Comparison of ENCODE assay signal across 10 mouse cellular contexts in genomic region chr4:136189912-136190311, GRCm38 (mm10). TPM values are rescaled to one million over a fixed set of nuclear protein-coding genes. Genes with fewer than 3 reads are reported as not detected.
DNase-seq lines count a peak whose midpoint lies in the region; ATAC-seq and TF ChIP-seq lines count a peak whose summit lies in the region.
"Had no signal": no experiment of that assay in that cellular context is flagged by ENCODE, and none has a peak within 500 bp of the region (broad histone marks: within the 10 kb centered on the region; RNA-seq: fewer than 3 reads in every experiment).

No protein-coding gene starts in this region.

- no peaks in the 10 kb centered on the region for H3K27me3 ChIP-seq in liver, embryonic 15.5 days

- H3K4me2 ChIP-seq in liver, embryonic 15.5 days: peak overlapping the region; percentile 71

- H3K9me3 ChIP-seq in liver, embryonic 15.5 days (replicated peaks): no peaks in the 10 kb centered on the region

- H3K36me3 ChIP-seq in liver, embryonic 15.5 days (replicated peaks): peaks cover 99% of the 10 kb centered on the region

- peaks cover 5% of the 10 kb centered on the region for H3K4me1 ChIP-seq in bone marrow, adult 2 months (ENCODE audit: control insufficient read depth, insufficient read depth, low read length)
- H3K4me1 ChIP-seq in liver, embryonic 15.5 days (replicated peaks): peaks cover 95% of the 10 kb centered on the region

- 27% methylated on average over 8 of the region's 8 CpGs for WGBS in bone marrow, adult 2 months
- 22% methylated on average over 8 of the region's 8 CpGs for WGBS in liver, embryonic 15.5 days (ENCODE audit: insufficient replicate concordance)

- H3K27ac ChIP-seq in bone marrow, adult 2 months (ENCODE audit: control insufficient read depth, insufficient read depth, low read depth, low read length, poor library complexity): peak overlapping the region; percentile 45
- H3K27ac ChIP-seq in liver, embryonic 15.5 days (replicated peaks): peak overlapping the region; percentile 95
- H3K27ac ChIP-seq: heart, adult 2 months had no signal

- intact Hi-C loops in left cerebral cortex, postnatal 14 days (cut with DNase I): no loop called here

- no peak overlapping the region for H3K4me3 ChIP-seq in bone marrow, adult 2 months (replicated peaks; ENCODE audit: control insufficient read depth, low read depth, low read length)
- peak overlapping the region; percentile 43 for H3K4me3 ChIP-seq in liver, embryonic 15.5 days (replicated peaks)
- H3K4me3 ChIP-seq: heart, adult 2 months had no signal

- TF ChIP-seq POLR2A in bone marrow, adult 2 months (IDR thresholded peaks at IDR 0.05; ENCODE audit: borderline replicate concordance, control insufficient read depth, low read depth, low read length): peak; percentile 40; the same call in 1 of the 2 replicates

- no peak for TF ChIP-seq CTCF in bone marrow, adult 2 months (IDR thresholded peaks at IDR 0.05; ENCODE audit: control insufficient read depth, insufficient read depth, low read length)

- H3K9ac ChIP-seq in liver, embryonic 15.5 days: peak overlapping the region; percentile 73

- peak; percentile 99 for ATAC-seq in liver, embryonic 15.5 days (ENCODE audit: insufficient read depth)

- DNase-seq in CD4-positive helper T cell, adult 2 months (ENCODE audit: low read depth, low spot score): peak; percentile 82
- DNase-seq in spleen, postnatal 14 days (ENCODE audit: low spot score in 2 of 2): peak; percentile 64 to 66
- DNase-seq in left cerebral cortex, postnatal 14 days (ENCODE audit: low spot score in 2 of 2): no peak
- DNase-seq in layer of hippocampus, adult 9-11 months: no peak
- no peak for DNase-seq in frontal cortex, postnatal 36 days (ENCODE audit: low spot score in 2 of 2)
- DNase-seq in kidney, adult 9 months: no peak
- DNase-seq: cerebellum, adult 18-20 months; heart, adult 2 months had no signal

RNA-seq across cellular contexts. Expression of gene Asap3, which starts 16.3 kb away (rescaled TPM):
- polyA plus RNA-seq in bone marrow, adult 2 months (2011; ENCODE audit: insufficient read depth, insufficient read length, low replicate concordance, missing spikeins): 0.23 and 0.60 TPM in 2 replicates
- polyA plus RNA-seq in liver, embryonic 15.5 days (2015; fragmentation: Nextera tagmentation; extraction: Ambion mirVana): 2.5 and 3.0 TPM in 2 replicates
- 1 to 10 TPM; 3.9 to 4.2 TPM for total RNA-seq in left cerebral cortex, postnatal 14 days (2021)

RNA-seq across cellular contexts. Expression of gene E2f2, which starts 17.7 kb away (rescaled TPM):
- polyA plus RNA-seq in bone marrow, adult 2 months (2011; ENCODE audit: insufficient read depth, insufficient read length, low replicate concordance, missing spikeins): 146 and 157 TPM in 2 replicates
- polyA plus RNA-seq in liver, embryonic 15.5 days (2015; fragmentation: Nextera tagmentation; extraction: Ambion mirVana): 85.3 and 95.6 TPM in 2 replicates
- under 1 TPM; 0.90 to 0.93 TPM for total RNA-seq in left cerebral cortex, postnatal 14 days (2021)

RNA-seq across cellular contexts. Expression of gene Id3, which starts 46.6 kb away (rescaled TPM):
- polyA plus RNA-seq in bone marrow, adult 2 months (2011; ENCODE audit: insufficient read depth, insufficient read length, low replicate concordance, missing spikeins): 14.5 and 33.8 TPM in 2 replicates
- 41.3 and 42.6 TPM in 2 replicates for polyA plus RNA-seq in liver, embryonic 15.5 days (2015; fragmentation: Nextera tagmentation; extraction: Ambion mirVana)
- total RNA-seq in left cerebral cortex, postnatal 14 days (2021): 10 to 100 TPM; 30.2 to 53.1 TPM

RNA-seq across cellular contexts. Expression of gene Tcea3, which starts 57.6 kb away (rescaled TPM):
- polyA plus RNA-seq in bone marrow, adult 2 months (2011; ENCODE audit: insufficient read depth, insufficient read length, low replicate concordance, missing spikeins): 8.1 TPM in 1 of 2 replicates, not detected in the other
- 19.2 and 20.9 TPM in 2 replicates for polyA plus RNA-seq in liver, embryonic 15.5 days (2015; fragmentation: Nextera tagmentation; extraction: Ambion mirVana)
- total RNA-seq in left cerebral cortex, postnatal 14 days (2021): under 1 TPM in 1 of 2 experiments, not detected in 1; 0.61 TPM

Comparison
In these comparisons a context has a peak if more than half of its experiments do, and no peak if none do; other contexts are left out.
1. DNase-seq: peak in CD4-positive helper T cell, adult 2 months (single experiment) and spleen, postnatal 14 days (2 of 2); none in left cerebral cortex, postnatal 14 days (0 of 2), layer of hippocampus, adult 9-11 months (single experiment), frontal cortex, postnatal 36 days (0 of 2) and kidney, adult 9 months (single experiment).